Mouse (Mus musculus) neutrophil, adult 59 days (primary cell): ENCODE data around the gene Harbi1. TPM values are rescaled to one million over a fixed set of nuclear protein-coding genes. Genes with fewer than 3 reads are reported as not detected.

ENCODE experiments used
- total RNA-seq, 2 experiments: library from RNA; stranded (reverse); gene quantifications; 1 replicate in 1 of 2; 2 replicates in 1 of 2; pipeline ENCODE4 v1.2.4; 2023

Harbi1 gene
- 1 to 10 TPM; 2.6 to 3.6 TPM for total RNA-seq

GRCm38 (mm10) chr2:91710272-91711234 is at the start of gene Harbi1, which contains the start of gene Atg13:
Gene Harbi1, plus strand, starts transcription at chr2:91710852.
Gene Atg13, minus strand, starts transcription at chr2:91710576.

DNA sequence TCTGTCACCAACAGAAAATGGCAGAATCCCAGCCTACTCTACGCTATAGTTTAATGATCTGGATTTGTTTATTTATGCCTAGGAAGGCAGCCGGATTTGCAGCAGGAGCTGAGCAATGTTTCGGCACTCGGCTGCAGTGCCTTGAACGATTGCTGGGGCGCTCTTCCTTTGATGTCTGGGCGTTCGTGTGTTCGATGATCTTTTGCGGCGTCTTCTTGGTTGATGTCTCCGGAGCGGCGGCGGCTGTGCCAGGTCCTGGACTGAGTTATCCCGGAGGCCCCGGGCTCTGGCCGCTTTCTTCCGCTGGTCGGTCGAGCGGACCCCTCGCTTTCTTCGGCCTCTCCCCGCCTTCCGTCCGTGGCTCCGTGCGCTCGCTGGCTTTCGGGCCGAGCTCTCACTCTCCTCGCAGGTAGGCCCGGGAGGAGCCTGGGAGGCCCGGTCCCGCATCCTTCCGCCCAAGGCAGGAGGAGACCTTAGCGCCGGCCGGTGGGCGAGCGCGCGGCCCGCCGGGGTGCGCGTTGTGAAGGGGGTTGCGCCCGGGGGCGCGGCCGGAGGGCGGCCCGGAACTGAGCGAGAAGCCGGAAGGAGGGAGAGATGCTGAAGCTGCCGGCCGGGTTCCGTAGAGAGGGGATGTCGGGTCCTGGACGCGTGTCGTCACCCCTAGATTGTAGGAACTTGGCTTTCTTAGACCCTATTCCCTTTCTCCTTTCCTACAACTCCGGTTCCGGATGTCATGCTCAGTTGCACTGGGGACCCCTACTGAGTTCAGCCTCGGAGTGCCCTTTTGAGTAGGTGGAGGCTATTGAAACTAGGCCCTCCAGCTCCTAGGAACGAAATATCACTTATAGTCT is 19.5 kb downstream of the Harbi1 start, which contains the start of gene Ambra1:
Gene Ambra1, plus strand, starts transcription at position 164 of the 851 bp plus-strand sequence.

Other genes with a start within 250 kb of the Harbi1 start
- gene Ckap5, start 184.1 kb upstream of the Harbi1 start, total RNA-seq = 10 to 100 TPM; 53.5 to 62.7 TPM
- gene F2, start 74.4 kb upstream of the Harbi1 start, total RNA-seq = under 1 TPM in 1 of 2 experiments, not detected in 1; 0.18 TPM
- gene Zfp408, start 61.1 kb upstream of the Harbi1 start, total RNA-seq = 10 to 100 TPM; 17.6 to 18.6 TPM
- 10 to 100 TPM; 80.0 to 80.8 TPM for gene Arhgap1, start 61.0 kb upstream of the Harbi1 start, total RNA-seq
- gene Atg13, start 276 bp upstream of the Harbi1 start, total RNA-seq = 10 to 100 TPM; 23.5 to 23.6 TPM
- 10 to 100 TPM; 32.3 to 34.1 TPM for gene Ambra1, start 19.3 kb downstream of the Harbi1 start, total RNA-seq
- not detected for gene Chrm4, start 216.4 kb downstream of the Harbi1 start, total RNA-seq
- 1 to 10 TPM; 1.4 to 1.5 TPM for gene Mdk, start 221.4 kb downstream of the Harbi1 start, total RNA-seq
- gene Gm9821, start 234.9 kb downstream of the Harbi1 start, total RNA-seq = not detected